Mouse (Mus musculus): ENCODE measurements around the gene Robo3. TPM values are rescaled to one million over a fixed set of nuclear protein-coding genes. Genes with fewer than 3 reads are reported as not detected.

The Robo3 gene
- total RNA-seq, 4 experiments from 2014 or later: not detected

- DNase-seq (ENCODE audit: low spot score in 2 of 2): no peak
Observed at GRCm38 (mm10) chr9:37368860-37369259, 64.2 kb downstream of the Robo3 start.

GRCm38 (mm10) chr9:37368081-37368830 is 64.8 kb downstream of the Robo3 start:
- DNase-seq (ENCODE audit: low spot score in 2 of 2): no peak

GRCm38 (mm10) chr9:37367301-37368080 is 65.6 kb downstream of the Robo3 start, which contains the start of gene Hepacam:
Hepacam (plus strand) TSS chr9:37367351.
- no peak for DNase-seq (ENCODE audit: low spot score in 2 of 2)

- no peak for DNase-seq (ENCODE audit: low spot score in 2 of 2)
Observed at GRCm38 (mm10) chr9:37365706-37366105, 67.3 kb downstream of the Robo3 start.

Other genes starting within 250 kb of the Robo3 start
- 1 to 10 TPM; 1.9 to 2.9 (median 2.8) TPM for gene Tmem218, start 225.0 kb downstream of the Robo3 start, total RNA-seq (2022)
- under 1 TPM; 0.17 to 0.65 (median 0.23) TPM for gene Slc37a2, start 177.5 kb downstream of the Robo3 start, total RNA-seq (2022)
- gene Ccdc15, start 84.8 kb downstream of the Robo3 start, total RNA-seq (2022): 1 to 10 TPM; 1.3 to 1.7 (median 1.6) TPM
- gene Hepacam, start 65.9 kb downstream of the Robo3 start, total RNA-seq (2022): under 1 TPM in 1 of 4 experiments, not detected in 3; 0.21 TPM
- gene Robo4, start 31.3 kb downstream of the Robo3 start, total RNA-seq (2022): 1 to 10 TPM; 6.8 to 9.2 (median 7.1) TPM
- gene Msantd2, start 56.1 kb upstream of the Robo3 start, total RNA-seq (2022): 1 to 10 TPM; 2.2 to 3.2 (median 2.3) TPM
- gene Esam, start 94.8 kb upstream of the Robo3 start, total RNA-seq (2022): 10 to 100 TPM; 11.7 to 19.3 (median 15.3) TPM
- gene Vsig2, start 106.0 kb upstream of the Robo3 start, total RNA-seq (2022): 1 to 10 TPM in 1 of 4 experiments, under 1 TPM in 3; 0.70 to 2.1 (median 0.78) TPM
- gene Nrgn, start 119.7 kb upstream of the Robo3 start, total RNA-seq (2022): under 1 TPM; 0.44 to 0.67 (median 0.55) TPM
- 1 to 10 TPM; 3.5 to 5.0 (median 4.1) TPM for gene Siae, start 122.5 kb upstream of the Robo3 start, total RNA-seq (2022)
- gene Spa17, start 180.5 kb upstream of the Robo3 start, total RNA-seq (2022): 1 to 10 TPM; 1.6 to 3.1 (median 2.2) TPM
- gene Tbrg1, start 224.1 kb upstream of the Robo3 start, total RNA-seq (2022): 10 to 100 TPM; 27.5 to 33.7 (median 28.8) TPM
- gene Panx3, start 236.0 kb upstream of the Robo3 start, total RNA-seq (2022): not detected

Data from gastrocnemius, adult 8-10 months (tissue).